Comparison of ENCODE assay signal across 16 mouse cellular contexts in genomic region chr19:28647424-28647823, GRCm38 (mm10). TPM values are rescaled to one million over a fixed set of nuclear protein-coding genes. Genes with fewer than 3 reads are reported as not detected.
A peak's percentile ranks its signal among the peaks of the same experiment; 100 is the strongest.
DNase-seq lines count a peak whose midpoint lies in the region.
"Had no signal": no experiment of that assay in that cellular context is flagged by ENCODE, and none has a peak within 500 bp of the region (broad histone marks: within the 10 kb centered on the region; RNA-seq: fewer than 3 reads in every experiment).

No protein-coding gene starts in this region.

- intact Hi-C loops in left cerebral cortex, postnatal 10 days (cut with DNase I) = no loop called here

- DNase-seq in adrenal gland, postnatal 10 days = peak; percentile 19
- DNase-seq in adrenal gland, postnatal 25 days = no peak
- DNase-seq in testis, postnatal 10 days (ENCODE audit: low spot score) = peak; percentile 8
- DNase-seq in testis, postnatal 14 days (ENCODE audit: low spot score) = no peak
- peak; percentile 53 for DNase-seq in Muller cell, postnatal 12 days (ENCODE audit: inconsistent ontology term)
- DNase-seq in left cerebral cortex, postnatal 10 days (ENCODE audit: extremely low spot score in 1 of 2, low spot score in 2 of 2) = no peak
- DNase-seq: cerebellum, adult 11 months; cerebellum, adult 2 months; cerebellum, adult 9-11 months; cerebellum, postnatal 25 days; gastrocnemius, postnatal 36 days; heart, postnatal 10 days; heart, postnatal 36 days; kidney, adult 11 months; kidney, adult 8-10 months had no signal

RNA-seq across cellular contexts. Expression of gene Glis3, which starts 32.5 kb away (rescaled TPM):
- 1 to 10 TPM; 6.6 to 7.5 TPM for total RNA-seq in adrenal gland, postnatal 10 days (2021)
- 9.5 and 13.5 TPM in 2 replicates for total RNA-seq in adrenal gland, postnatal 25 days (2021)
- total RNA-seq in left cerebral cortex, postnatal 10 days (2021) = 1 to 10 TPM; 5.3 to 6.5 TPM
- total RNA-seq: CH12.LX had no signal

Comparison
In these comparisons a context has a peak if more than half of its experiments do, and no peak if none do; other contexts are left out.
1. DNase-seq: peak in adrenal gland, postnatal 10 days (single experiment), testis, postnatal 10 days (single experiment) and Muller cell, postnatal 12 days (single experiment); none in adrenal gland, postnatal 25 days (single experiment), testis, postnatal 14 days (single experiment) and left cerebral cortex, postnatal 10 days (0 of 2).